Mouse (Mus musculus) kidney, adult 2 months (tissue): ENCODE results near the gene BC005537. TPM values are rescaled to one million over a fixed set of nuclear protein-coding genes. Genes with fewer than 3 reads are reported as not detected.
A peak's percentile ranks its signal among the peaks of the same experiment; 100 is the strongest.

ENCODE experiments used
- DNase-seq: peaks from one replicate; pipeline ENCODE4 v3.0.0; 2021
- H3K27ac ChIP-seq: fragments of 200-500 bp; 2 replicates; pipeline ENCODE4 v1.5.1; 2012; ENCODE audit warnings: low read depth, low read length, control low read depth, inconsistent platforms; ENCODE audit not compliant: insufficient read depth
- H3K27me3 ChIP-seq: fragments of 200-500 bp; replicated peaks from 2 replicates; pipeline ENCODE4 v1.6.1; 2012; ENCODE audit warnings: mild to moderate bottlenecking, moderate library complexity, low read length, inconsistent platforms; ENCODE audit not compliant: control insufficient read depth, insufficient read depth
- H3K36me3 ChIP-seq: fragments of 200-500 bp; 2 replicates; pipeline ENCODE4 v1.6.1; 2012; ENCODE audit warnings: mild to moderate bottlenecking, moderate library complexity, low read length, inconsistent platforms; ENCODE audit not compliant: control insufficient read depth, insufficient read depth
- H3K4me1 ChIP-seq: fragments of 200-500 bp; 2 replicates; pipeline ENCODE4 v1.6.1; 2011; ENCODE audit warnings: low read length; ENCODE audit not compliant: control insufficient read depth, insufficient read depth
- H3K4me3 ChIP-seq: fragments of 200-500 bp; 2 replicates; pipeline ENCODE4 v1.5.1; 2011; ENCODE audit warnings: mild to moderate bottlenecking, low read depth, low read length, control low read depth; ENCODE audit not compliant: insufficient read depth
- CTCF ChIP-seq: fragments of 200-500 bp; conservative IDR thresholded peaks from 2 replicates; pipeline ENCODE4 v1.5.1; 2011; ENCODE audit warnings: low read depth, mild to moderate bottlenecking, control low read depth, low read length, moderate library complexity, mixed read lengths; ENCODE audit not compliant: insufficient read depth, insufficient read length
- POLR2A ChIP-seq: fragments of 200-500 bp; IDR thresholded peaks from one replicate; pipeline ENCODE4 v1.6.1; 2011; ENCODE audit warnings: low read depth, low read length, control low read depth
- WGBS: fragments of 180-500 bp; shearing (Covaris S2); methylation state at CpG from one replicate; pipeline ENCODE4 v1.1.7; 2018; 5-methylcytosine and 5-hydroxymethylcytosine counted together
- polyA plus RNA-seq: library from polyadenylated mRNA; depleted of rRNA; stranded (reverse); fragments of >200 nt; gene quantifications from 2 replicates; pipeline ENCODE4 v1.2.3, GENCODE M21; 2012

The BC005537 gene
- polyA plus RNA-seq, 1 experiment: 42.4 TPM

- TF ChIP-seq CTCF (no peak), POLR2A (no peak)
- H3K27ac ChIP-seq: peak overlapping the region; percentile 74
- 47% methylated on average over 4 of the region's 4 CpGs for WGBS
- H3K4me3 ChIP-seq: no peak overlapping the region
- DNase-seq: peak; percentile 56
- no peaks in the 10 kb centered on the region for H3K27me3 ChIP-seq
- H3K4me1 ChIP-seq: peaks cover 5% of the 10 kb centered on the region; the same call in 1 of the 2 replicates
- H3K36me3 ChIP-seq: peaks cover 14% of the 10 kb centered on the region; the same call in 1 of the 2 replicates
Measured at GRCm38 (mm10) chr13:24816125-24817092, 15.0 kb downstream of the BC005537 start.

DNA sequence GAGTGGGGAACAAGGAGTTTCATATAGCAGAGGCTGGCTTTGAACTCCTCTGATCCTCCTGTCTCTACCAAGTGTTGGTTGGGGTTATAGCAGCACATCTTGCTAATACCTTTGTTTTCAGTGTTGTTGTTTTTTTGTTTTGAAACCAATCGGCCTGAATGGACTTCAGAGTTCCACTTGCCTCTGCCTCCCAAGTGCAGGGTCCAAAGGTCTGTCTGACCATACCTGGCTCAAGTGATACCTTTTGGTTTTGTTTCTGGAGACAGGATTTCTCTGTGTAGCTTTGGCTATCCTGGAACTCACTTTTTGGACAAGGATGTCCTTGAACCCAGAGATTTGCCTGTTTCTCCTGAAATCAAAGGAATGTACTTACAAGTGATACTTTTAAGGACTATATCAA is 18.5 kb downstream of the BC005537 start:
- 56% methylated on average over 1 of the region's 1 CpGs for WGBS
- peaks cover 7% of the 10 kb centered on the region; the same call in 1 of the 2 replicates for H3K36me3 ChIP-seq
- peak; percentile 70 for DNase-seq
- no peaks in the 10 kb centered on the region for H3K27me3 ChIP-seq
- peak overlapping the region; percentile 68; the same call in 1 of the 2 replicates for H3K27ac ChIP-seq
- TF ChIP-seq POLR2A (no peak), CTCF (no peak)
- peaks cover 2% of the 10 kb centered on the region; the same call in 1 of the 2 replicates for H3K4me1 ChIP-seq
- no peak overlapping the region for H3K4me3 ChIP-seq

GRCm38 (mm10) chr13:24822663-24823343 is 21.3 kb downstream of the BC005537 start:
- Histone ChIP-seq H3K27me3 (no peaks in the 10 kb centered on the region), H3K4me1 (peaks cover 18% of the 10 kb centered on the region), H3K36me3 (peaks cover 6% of the 10 kb centered on the region; the same call in 1 of the 2 replicates), H3K27ac (no peak overlapping the region), H3K4me3 (no peak overlapping the region)
- 80% methylated on average over 16 of the region's 16 CpGs for WGBS
- no peak for DNase-seq
- TF ChIP-seq CTCF (no peak), POLR2A (no peak)

GRCm38 (mm10) chr13:24824647-24825046 is 23.2 kb downstream of the BC005537 start:
- Histone ChIP-seq H3K4me3 (no peak overlapping the region), H3K4me1 (peaks cover 18% of the 10 kb centered on the region), H3K27me3 (no peaks in the 10 kb centered on the region), H3K27ac (no peak overlapping the region), H3K36me3 (no peaks in the 10 kb centered on the region; the same call in 1 of the 2 replicates)
- DNase-seq: no peak
- TF ChIP-seq POLR2A: no peak
- TF ChIP-seq CTCF: no peak
- WGBS: 92% methylated on average over 4 of the region's 4 CpGs

DNA sequence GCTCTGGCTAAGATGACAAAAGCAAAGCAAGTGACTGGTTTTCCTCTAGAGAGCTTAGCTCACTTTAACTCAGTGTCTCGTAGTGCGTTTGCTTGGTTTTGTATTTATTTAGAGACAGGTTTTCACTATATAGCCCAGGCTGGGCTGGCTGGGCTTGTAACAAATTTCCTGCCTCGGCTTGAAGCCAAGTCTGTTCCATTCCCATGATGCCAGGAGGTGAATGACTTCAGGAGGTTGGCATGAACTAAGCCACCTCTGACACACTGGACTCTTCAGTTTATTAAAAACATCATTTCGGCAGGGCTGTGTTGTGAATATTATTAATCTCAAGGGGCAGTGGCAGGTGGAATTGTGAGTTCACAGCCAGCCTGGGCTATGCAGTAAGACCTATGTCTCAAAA is 24.1 kb downstream of the BC005537 start:
- H3K36me3 ChIP-seq: no peaks in the 10 kb centered on the region; the same call in 1 of the 2 replicates
- WGBS: 38% methylated on average over 4 of the region's 4 CpGs
- no peaks in the 10 kb centered on the region for H3K27me3 ChIP-seq
- peak overlapping the region; percentile 83 for H3K27ac ChIP-seq
- TF ChIP-seq CTCF (no peak), POLR2A (no peak)
- H3K4me1 ChIP-seq: peaks cover 18% of the 10 kb centered on the region
- peak; percentile 71 for DNase-seq
- H3K4me3 ChIP-seq: no peak overlapping the region

DNA sequence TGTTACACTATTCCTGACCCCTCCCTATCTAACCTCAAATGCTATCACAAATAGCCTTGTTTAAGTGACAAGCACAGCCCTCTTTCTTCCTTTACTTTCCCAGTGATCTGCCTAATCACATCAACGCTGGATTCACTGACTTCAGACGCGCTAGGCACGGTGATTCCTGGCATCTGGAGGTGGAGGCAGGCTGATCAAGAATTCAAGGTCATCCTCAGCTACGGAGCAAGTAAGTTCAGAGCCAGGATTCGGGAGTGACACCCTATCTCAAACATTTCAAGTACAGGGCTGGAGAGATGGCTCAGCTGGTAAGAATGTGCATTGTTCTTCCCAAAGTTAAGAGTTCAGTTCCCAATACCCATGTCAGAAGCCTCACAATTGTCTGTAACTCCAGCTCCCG is 24.7 kb downstream of the BC005537 start:
- Histone ChIP-seq H3K36me3 (no peaks in the 10 kb centered on the region), H3K27me3 (no peaks in the 10 kb centered on the region), H3K4me1 (peaks cover 18% of the 10 kb centered on the region), H3K4me3 (no peak overlapping the region), H3K27ac (peak overlapping the region; percentile 83)
- no peak for DNase-seq
- TF ChIP-seq POLR2A (no peak), CTCF (no peak)
- 54% methylated on average over 7 of the region's 7 CpGs for WGBS

- TF ChIP-seq CTCF (no peak), POLR2A (no peak)
- H3K36me3 ChIP-seq: no peaks in the 10 kb centered on the region
- peak; percentile 36 for DNase-seq
- peak overlapping the region; percentile 71 for H3K4me3 ChIP-seq
- WGBS: under 1% methylated on average over 20 of the region's 20 CpGs
- H3K4me1 ChIP-seq: peaks cover 19% of the 10 kb centered on the region
- no peaks in the 10 kb centered on the region for H3K27me3 ChIP-seq
- peak overlapping the region; percentile 88 for H3K27ac ChIP-seq
Measured at GRCm38 (mm10) chr13:24830756-24831352, 29.4 kb downstream of the BC005537 start.
